Mouse (Mus musculus) layer of hippocampus, postnatal 36 days (tissue): ENCODE results near the gene Nxph3. TPM values are rescaled to one million over a fixed set of nuclear protein-coding genes. Genes with fewer than 3 reads are reported as not detected.
A peak's percentile ranks its signal among the peaks of the same experiment; 100 is the strongest.

ENCODE experiments used
- DNase-seq, 2 experiments: peaks; one replicate each; pipeline ENCODE4 v3.0.0; 2022
- total RNA-seq, 2 experiments: library from RNA; stranded (reverse); gene quantifications; 2 replicates each; pipeline ENCODE4 v1.2.3; 2021

Gene Nxph3
- total RNA-seq, 2 experiments from 2014 or later: 15.3 to 17.2 TPM

- no peak for DNase-seq
Measured at GRCm38 (mm10) chr11:95492256-95492655, 22.1 kb downstream of the Nxph3 start.

GRCm38 (mm10) chr11:95490104-95490503, 24.3 kb downstream of the Nxph3 start:
- DNase-seq: no peak

GRCm38 (mm10) chr11:95487237-95487636, 27.1 kb downstream of the Nxph3 start:
- DNase-seq: no peak

- no peak for DNase-seq
Measured at GRCm38 (mm10) chr11:95485634-95486033, 28.7 kb downstream of the Nxph3 start.

- DNase-seq: no peak
Measured at GRCm38 (mm10) chr11:95480662-95481061, 33.7 kb downstream of the Nxph3 start.

- DNase-seq: no peak
Measured at GRCm38 (mm10) chr11:95479458-95479857, 34.9 kb downstream of the Nxph3 start.

- peak; percentile 48 to 53 for DNase-seq
Measured at GRCm38 (mm10) chr11:95476323-95476722, 38.0 kb downstream of the Nxph3 start.

GRCm38 (mm10) chr11:95473456-95473855, 40.9 kb downstream of the Nxph3 start:
- DNase-seq: no peak

- DNase-seq: no peak
Measured at GRCm38 (mm10) chr11:95472942-95473341, 41.4 kb downstream of the Nxph3 start.

- no peak for DNase-seq
Measured at GRCm38 (mm10) chr11:95467731-95468130, 46.6 kb downstream of the Nxph3 start.

- DNase-seq: no peak
Measured at GRCm38 (mm10) chr11:95462168-95462567, 52.2 kb downstream of the Nxph3 start.

GRCm38 (mm10) chr11:95460872-95461271, 53.5 kb downstream of the Nxph3 start:
- DNase-seq: no peak

Other genes starting within 250 kb of the Nxph3 start
- gene Kat7, start 204.3 kb downstream of the Nxph3 start, total RNA-seq: 10 to 100 TPM; 72.0 to 74.0 TPM
- 1 to 10 TPM; 4.7 to 7.3 TPM for gene Fam117a, start 177.6 kb downstream of the Nxph3 start, total RNA-seq
- gene Slc35b1, start 129.9 kb downstream of the Nxph3 start, total RNA-seq: 10 to 100 TPM; 71.5 to 73.1 TPM
- gene Spop, start 100.5 kb downstream of the Nxph3 start, total RNA-seq: 100 to 1,000 TPM; 165 to 167 TPM
- gene Ngfr, start 73.2 kb upstream of the Nxph3 start, total RNA-seq: 1 to 10 TPM in 1 of 2 experiments, under 1 TPM in 1; 0.91 to 1.3 TPM
- gene Phb, start 152.4 kb upstream of the Nxph3 start, total RNA-seq: 100 to 1,000 TPM; 105 to 106 TPM
- gene Zfp652, start 198.1 kb upstream of the Nxph3 start, total RNA-seq: 10 to 100 TPM; 47.9 to 54.6 TPM
- 1 to 10 TPM; 1.5 to 1.9 TPM for gene B130006D01Rik, start 209.0 kb upstream of the Nxph3 start, total RNA-seq